Mouse (Mus musculus) lung, postnatal 0 days (tissue): ENCODE measurements at regions not wholly inside any gene's neighbourhood (a gene's known extent, or its start where the extent isn't known, plus 50 kb on each side); places are given as distances from the start of the nearest gene placed in this dataset.

ENCODE experiments used
- CTCF ChIP-seq: IDR thresholded peaks from 2 replicates; pipeline ENCODE4 v1.5.1; 2016; ENCODE audit warnings: antibody characterized with exemption, mild to moderate bottlenecking
- EP300 ChIP-seq: IDR thresholded peaks from 2 replicates; pipeline ENCODE4 v1.6.1; 2016; ENCODE audit warnings: antibody characterized with exemption, mild to moderate bottlenecking, control low read depth

DNA sequence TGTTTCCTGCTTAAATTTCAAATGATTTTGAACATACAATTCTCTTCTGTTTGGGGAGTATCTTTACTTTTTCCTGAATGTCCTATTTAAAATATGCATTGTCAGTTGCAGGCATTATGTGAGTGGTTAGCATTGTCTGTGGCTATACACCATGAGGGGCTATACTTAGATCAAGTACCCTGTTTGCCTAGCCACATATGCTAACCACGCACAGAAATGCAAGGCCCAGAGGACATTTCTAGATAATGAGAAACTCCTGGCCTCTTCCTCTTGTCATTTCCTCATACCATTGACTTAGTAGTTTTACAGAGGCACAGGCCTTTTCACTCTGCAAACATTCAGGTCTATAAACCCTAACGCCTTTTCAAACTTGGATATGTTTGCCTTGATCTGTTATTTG, 267.1 kb upstream of the Ift57 start:
- no peak for TF ChIP-seq EP300
- no peak for TF ChIP-seq CTCF
